Mouse (Mus musculus) midbrain, embryonic 13.5 days (tissue): ENCODE results near the gene Olfr1062. TPM values are rescaled to one million over a fixed set of nuclear protein-coding genes. Genes with fewer than 3 reads are reported as not detected.

Experiments
- polyA plus RNA-seq: library from polyadenylated mRNA; unstranded; fragments of >200 nt; fragmentation: Nextera tagmentation; extraction: Ambion mirVana; gene quantifications from 2 replicates; pipeline ENCODE4 v1.2.1, GENCODE M21; 2015

Gene Olfr1062
- polyA plus RNA-seq, 1 experiment from 2014 or later = not detected

Other genes with a start within 250 kb of the Olfr1062 start
- not detected in 2 replicates for gene Olfr1044, start 248.9 kb downstream of the Olfr1062 start, polyA plus RNA-seq
- gene Olfr52, start 241.1 kb downstream of the Olfr1062 start, polyA plus RNA-seq = not detected in 2 replicates
- gene Olfr1045, start 223.7 kb downstream of the Olfr1062 start, polyA plus RNA-seq = not detected in 2 replicates
- gene Olfr1046, start 207.4 kb downstream of the Olfr1062 start, polyA plus RNA-seq = not detected in 2 replicates
- gene Olfr1047, start 195.3 kb downstream of the Olfr1062 start, polyA plus RNA-seq = not detected in 2 replicates
- not detected in 2 replicates for gene Olfr1048, start 186.5 kb downstream of the Olfr1062 start, polyA plus RNA-seq
- gene Olfr1049, start 168.4 kb downstream of the Olfr1062 start, polyA plus RNA-seq = not detected in 2 replicates
- gene Olfr1051, start 147.7 kb downstream of the Olfr1062 start, polyA plus RNA-seq = not detected in 2 replicates
- gene Olfr1052, start 134.3 kb downstream of the Olfr1062 start, polyA plus RNA-seq = not detected in 2 replicates
- not detected in 2 replicates for gene Olfr1053, start 111.5 kb downstream of the Olfr1062 start, polyA plus RNA-seq
- not detected in 2 replicates for gene Olfr1054, start 91.3 kb downstream of the Olfr1062 start, polyA plus RNA-seq
- not detected in 2 replicates for gene Olfr1055, start 76.5 kb downstream of the Olfr1062 start, polyA plus RNA-seq
- gene Olfr1056, start 64.3 kb downstream of the Olfr1062 start, polyA plus RNA-seq = not detected in 2 replicates
- gene Olfr1057, start 48.4 kb downstream of the Olfr1062 start, polyA plus RNA-seq = not detected in 2 replicates
- not detected in 2 replicates for gene Olfr1058, start 38.2 kb downstream of the Olfr1062 start, polyA plus RNA-seq
- not detected in 2 replicates for gene Olfr1061, start 12.7 kb downstream of the Olfr1062 start, polyA plus RNA-seq
- gene Olfr1065, start 23.8 kb upstream of the Olfr1062 start, polyA plus RNA-seq = not detected in 2 replicates
- gene Olfr1066, start 29.5 kb upstream of the Olfr1062 start, polyA plus RNA-seq = not detected in 2 replicates
- gene Olfr228, start 60.6 kb upstream of the Olfr1062 start, polyA plus RNA-seq = not detected in 2 replicates
- not detected in 2 replicates for gene Olfr1076, start 81.7 kb upstream of the Olfr1062 start, polyA plus RNA-seq
- not detected in 2 replicates for gene Olfr1079, start 115.7 kb upstream of the Olfr1062 start, polyA plus RNA-seq
- gene Olfr1080, start 131.5 kb upstream of the Olfr1062 start, polyA plus RNA-seq = not detected in 2 replicates
- not detected in 2 replicates for gene Olfr1082, start 172.2 kb upstream of the Olfr1062 start, polyA plus RNA-seq
- not detected in 2 replicates for gene Olfr1084, start 213.0 kb upstream of the Olfr1062 start, polyA plus RNA-seq
- gene Olfr1085, start 235.3 kb upstream of the Olfr1062 start, polyA plus RNA-seq = not detected in 2 replicates